Mouse (Mus musculus): Measurements from ENCODE around the gene Nectin2. TPM values are rescaled to one million over a fixed set of nuclear protein-coding genes. Genes with fewer than 3 reads are reported as not detected.

Nectin2 gene
- polyA plus RNA-seq (2015; fragmentation: Illumina TruSeq; extraction: RNeasy Lipid Tissue Mini Kit (QIAGEN cat#74804); ENCODE audit: insufficient read depth, low read depth, low replicate concordance), result 7.7 TPM

DNA sequence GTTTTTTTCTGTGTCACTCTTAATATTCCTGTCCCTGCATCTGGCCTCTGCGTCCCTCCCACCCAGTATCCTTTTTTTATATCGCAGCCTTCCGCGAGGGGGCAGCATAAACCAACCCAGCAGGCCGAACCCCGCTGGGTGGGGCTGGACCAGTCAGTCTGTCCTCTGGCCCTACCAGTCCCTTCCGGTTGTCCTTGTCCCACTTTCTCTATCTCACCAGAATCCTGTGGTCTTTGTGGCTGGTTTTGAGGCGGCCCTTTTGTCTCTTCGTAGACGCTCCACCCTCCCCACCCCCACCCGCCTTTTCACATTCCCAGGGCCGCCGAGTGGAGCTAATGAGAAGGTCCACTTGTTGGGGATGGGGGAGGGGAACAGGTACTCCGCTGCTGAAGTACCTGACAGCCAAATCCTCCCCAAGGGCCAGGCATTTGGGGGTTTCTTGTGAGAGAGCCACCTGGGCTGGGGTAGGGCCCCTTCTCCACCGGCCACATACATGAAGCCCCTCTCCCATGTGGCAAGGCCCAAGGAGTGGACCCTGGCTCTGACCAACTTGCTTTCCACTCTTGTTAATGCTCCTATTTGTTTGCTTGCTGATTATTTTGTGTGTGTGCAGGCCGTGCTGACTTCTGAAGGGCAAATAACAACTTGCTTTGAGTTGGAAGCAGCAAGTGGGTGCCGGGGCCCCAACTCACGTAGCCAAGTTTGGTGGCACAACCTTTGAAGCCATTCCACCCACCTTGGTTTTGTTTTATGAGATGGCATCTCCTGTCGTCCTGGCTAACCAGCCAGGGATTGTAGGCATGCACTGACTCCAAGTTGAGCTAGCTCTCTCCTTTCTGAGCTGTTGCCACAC is at the start of gene Nectin2:
Gene Nectin2 (minus strand): TSS at position 267 of the 853 bp plus-strand sequence.

GRCm38 (mm10) chr7:19796697-19797588 is 46.7 kb upstream of the Nectin2 start, which contains the start of gene Cblc:
TSS of gene Cblc (minus strand) at chr7:19796809.

GRCm38 (mm10) chr7:19770984-19771391 is 20.7 kb upstream of the Nectin2 start, which contains the start of gene Bcam:
TSS of gene Bcam (minus strand) at chr7:19771016.

GRCm38 (mm10) chr7:19715239-19716054 is 34.8 kb downstream of the Nectin2 start, which contains the start of gene Tomm40:
TSS of gene Tomm40 (minus strand) at chr7:19715438.

DNA sequence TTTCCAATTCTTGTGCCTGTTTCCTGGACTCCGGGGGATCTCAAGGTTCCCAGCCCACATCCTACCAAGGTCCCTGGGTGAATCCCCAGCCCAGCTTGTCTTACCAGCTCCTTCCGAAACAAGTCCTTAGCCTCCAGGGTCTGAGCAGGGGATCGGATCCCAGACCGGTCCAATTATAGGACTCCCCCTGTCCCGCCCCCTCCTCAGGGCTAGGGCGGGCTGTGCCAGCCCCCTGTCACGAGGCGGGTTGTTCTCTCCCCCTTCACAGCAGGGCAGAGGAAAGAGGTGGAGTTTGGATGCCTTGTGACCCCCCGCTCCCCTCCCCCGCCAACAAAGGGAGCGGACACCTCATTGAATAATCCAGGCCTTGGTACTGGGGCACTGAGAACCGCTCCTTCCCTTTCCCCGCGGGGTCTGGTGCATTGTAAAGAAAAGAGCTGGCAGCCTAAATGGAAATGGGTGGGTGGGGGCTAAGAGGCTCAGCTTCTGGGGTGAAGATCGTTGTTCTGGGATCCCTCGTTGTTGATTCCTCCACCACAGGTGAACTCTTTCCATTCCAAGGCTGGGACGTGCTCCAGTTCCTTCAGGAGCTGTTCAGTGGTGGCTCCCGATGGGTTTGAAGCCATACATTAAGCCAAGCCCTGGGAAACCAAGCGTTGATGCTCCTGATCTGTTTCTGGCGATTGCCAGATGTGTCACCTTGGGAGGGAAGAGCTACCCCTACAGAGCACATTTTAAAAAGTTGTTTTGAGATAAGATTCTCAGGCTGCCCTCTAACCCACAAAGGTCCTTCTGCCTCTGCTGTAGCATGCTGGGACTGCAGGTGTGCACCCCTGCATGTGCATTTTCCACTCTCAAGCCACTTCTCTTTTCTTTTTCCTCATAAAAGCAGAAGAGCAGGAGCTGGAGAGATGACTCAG is 51.1 kb downstream of the Nectin2 start, which contains the start of gene Apoe:
Gene Apoe (minus strand): TSS at position 282 of the 920 bp plus-strand sequence.

DNA sequence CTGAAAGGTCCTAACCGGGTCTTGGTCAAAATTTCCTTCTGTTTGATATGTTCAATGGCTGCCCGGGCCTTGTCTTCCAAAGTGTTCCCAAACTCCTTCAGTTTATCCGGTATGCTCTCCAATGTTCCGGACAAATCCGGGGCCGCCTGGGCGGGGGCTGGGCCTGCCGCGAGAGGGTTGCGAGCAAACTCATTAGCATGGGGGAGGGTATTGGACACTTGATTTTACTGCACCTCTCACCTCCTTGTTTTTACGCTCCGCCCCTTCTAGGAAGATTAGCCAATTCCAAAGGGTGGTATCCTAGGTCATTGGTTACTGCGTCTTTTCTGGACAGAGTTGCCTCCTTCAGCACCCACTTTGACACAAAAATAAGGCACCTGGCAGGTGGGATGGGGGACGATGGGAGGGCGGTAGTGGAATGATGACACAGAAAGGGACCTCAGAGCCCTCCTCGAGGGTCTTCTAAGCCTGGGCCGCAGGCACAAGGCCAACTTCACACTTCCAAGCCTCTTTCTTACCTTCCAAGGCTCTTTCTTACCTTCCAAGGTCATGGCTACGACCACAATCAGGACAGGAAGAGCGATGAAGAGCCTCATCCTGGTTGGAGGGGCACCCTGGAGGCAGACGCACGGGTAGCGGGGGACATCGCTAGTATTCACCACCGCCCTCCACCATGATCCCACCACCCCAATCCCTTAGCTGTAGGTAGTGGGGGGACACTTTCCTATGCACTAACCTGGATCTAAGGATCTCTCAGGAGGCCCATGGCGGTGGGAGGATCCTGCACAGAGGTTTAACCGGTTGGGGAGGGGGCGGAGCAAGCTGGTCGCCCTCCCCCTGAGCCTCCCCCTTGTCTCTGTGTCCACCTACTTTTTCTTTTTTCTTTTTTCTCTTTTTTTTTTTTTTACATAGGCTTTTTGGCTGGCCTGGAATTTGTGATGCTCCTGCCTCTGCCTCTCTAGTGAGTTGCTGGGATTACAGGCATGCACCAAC is 58.1 kb downstream of the Nectin2 start, which contains the start of gene Apoc1:
Gene Apoc1 (minus strand): TSS at position 788 of the 993 bp plus-strand sequence.

DNA sequence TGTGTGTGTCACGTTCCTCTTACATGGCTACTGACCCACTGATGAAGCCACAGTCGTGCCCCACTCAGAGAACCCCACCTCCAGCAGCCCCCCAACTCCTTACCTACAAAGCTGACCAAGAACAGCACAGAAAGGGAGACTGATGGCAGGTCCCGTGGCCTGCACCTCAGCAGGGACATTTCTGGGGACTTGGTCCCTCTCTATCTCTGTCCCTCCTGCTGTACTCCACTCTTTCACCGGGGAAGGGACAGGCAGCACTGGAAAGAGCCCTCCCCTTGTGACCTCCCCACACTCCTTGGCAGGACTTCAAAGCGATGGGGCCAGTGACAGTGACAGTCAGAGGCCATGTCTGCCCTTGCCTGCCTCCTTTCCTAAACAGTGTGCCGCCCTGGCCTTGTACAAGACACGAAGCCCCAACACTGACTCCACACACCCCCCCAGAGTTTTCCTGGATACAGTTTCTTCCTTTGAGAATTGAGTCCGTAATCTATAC is 69.0 kb downstream of the Nectin2 start, which contains the start of the genes Gm44805 and Apoc4:
Gene Gm44805 (minus strand): TSS at position 222 of the 493 bp plus-strand sequence.
Gene Apoc4 (minus strand): TSS at position 278 of the 493 bp plus-strand sequence.

GRCm38 (mm10) chr7:19677872-19678271 is 72.4 kb downstream of the Nectin2 start, which contains the start of gene Apoc2:
TSS of gene Apoc2 (minus strand) at chr7:19677941.

Other genes starting within 250 kb of the Nectin2 start
- gene Bloc1s3, start 242.1 kb downstream of the Nectin2 start, polyA plus RNA-seq (2015; fragmentation: Illumina TruSeq; extraction: RNeasy Lipid Tissue Mini Kit (QIAGEN cat#74804); ENCODE audit: insufficient read depth, low read depth, low replicate concordance), result 1.00 TPM
- 19.1 TPM for gene Trappc6a, start 242.1 kb downstream of the Nectin2 start, polyA plus RNA-seq (2015; fragmentation: Illumina TruSeq; extraction: RNeasy Lipid Tissue Mini Kit (QIAGEN cat#74804); ENCODE audit: insufficient read depth, low read depth, low replicate concordance)
- not detected for gene Nkpd1, start 232.6 kb downstream of the Nectin2 start, polyA plus RNA-seq (2015; fragmentation: Illumina TruSeq; extraction: RNeasy Lipid Tissue Mini Kit (QIAGEN cat#74804); ENCODE audit: insufficient read depth, low read depth, low replicate concordance)
- gene Ppp1r37, start 187.4 kb downstream of the Nectin2 start, polyA plus RNA-seq (2015; fragmentation: Illumina TruSeq; extraction: RNeasy Lipid Tissue Mini Kit (QIAGEN cat#74804); ENCODE audit: insufficient read depth, low read depth, low replicate concordance), result 31.9 TPM
- not detected for gene Zfp296, start 173.2 kb downstream of the Nectin2 start, polyA plus RNA-seq (2015; fragmentation: Illumina TruSeq; extraction: RNeasy Lipid Tissue Mini Kit (QIAGEN cat#74804); ENCODE audit: insufficient read depth, low read depth, low replicate concordance)
- 23.7 TPM for gene Gemin7, start 172.9 kb downstream of the Nectin2 start, polyA plus RNA-seq (2015; fragmentation: Illumina TruSeq; extraction: RNeasy Lipid Tissue Mini Kit (QIAGEN cat#74804); ENCODE audit: insufficient read depth, low read depth, low replicate concordance)
- gene Clasrp, start 146.0 kb downstream of the Nectin2 start, polyA plus RNA-seq (2015; fragmentation: Illumina TruSeq; extraction: RNeasy Lipid Tissue Mini Kit (QIAGEN cat#74804); ENCODE audit: insufficient read depth, low read depth, low replicate concordance), result 22.2 TPM
- gene Relb, start 121.0 kb downstream of the Nectin2 start, polyA plus RNA-seq (2015; fragmentation: Illumina TruSeq; extraction: RNeasy Lipid Tissue Mini Kit (QIAGEN cat#74804); ENCODE audit: insufficient read depth, low read depth, low replicate concordance), result 4.5 TPM
- 22.6 TPM for gene Clptm1, start 85.5 kb downstream of the Nectin2 start, polyA plus RNA-seq (2015; fragmentation: Illumina TruSeq; extraction: RNeasy Lipid Tissue Mini Kit (QIAGEN cat#74804); ENCODE audit: insufficient read depth, low read depth, low replicate concordance)
- not detected for gene Apoc2, start 72.5 kb downstream of the Nectin2 start, polyA plus RNA-seq (2015; fragmentation: Illumina TruSeq; extraction: RNeasy Lipid Tissue Mini Kit (QIAGEN cat#74804); ENCODE audit: insufficient read depth, low read depth, low replicate concordance)
- not detected for gene Gm44805, start 69.1 kb downstream of the Nectin2 start, polyA plus RNA-seq (2015; fragmentation: Illumina TruSeq; extraction: RNeasy Lipid Tissue Mini Kit (QIAGEN cat#74804); ENCODE audit: insufficient read depth, low read depth, low replicate concordance)
- not detected for gene Apoc4, start 69.0 kb downstream of the Nectin2 start, polyA plus RNA-seq (2015; fragmentation: Illumina TruSeq; extraction: RNeasy Lipid Tissue Mini Kit (QIAGEN cat#74804); ENCODE audit: insufficient read depth, low read depth, low replicate concordance)
- 15.3 TPM for gene Apoc1, start 57.8 kb downstream of the Nectin2 start, polyA plus RNA-seq (2015; fragmentation: Illumina TruSeq; extraction: RNeasy Lipid Tissue Mini Kit (QIAGEN cat#74804); ENCODE audit: insufficient read depth, low read depth, low replicate concordance)
- gene Apoe, start 51.3 kb downstream of the Nectin2 start, polyA plus RNA-seq (2015; fragmentation: Illumina TruSeq; extraction: RNeasy Lipid Tissue Mini Kit (QIAGEN cat#74804); ENCODE audit: insufficient read depth, low read depth, low replicate concordance), result 298 TPM
- gene Tomm40, start 35.0 kb downstream of the Nectin2 start, polyA plus RNA-seq (2015; fragmentation: Illumina TruSeq; extraction: RNeasy Lipid Tissue Mini Kit (QIAGEN cat#74804); ENCODE audit: insufficient read depth, low read depth, low replicate concordance), result 10.2 TPM
- 37.8 TPM for gene Bcam, start 20.5 kb upstream of the Nectin2 start, polyA plus RNA-seq (2015; fragmentation: Illumina TruSeq; extraction: RNeasy Lipid Tissue Mini Kit (QIAGEN cat#74804); ENCODE audit: insufficient read depth, low read depth, low replicate concordance)
- gene Cblc, start 46.3 kb upstream of the Nectin2 start, polyA plus RNA-seq (2015; fragmentation: Illumina TruSeq; extraction: RNeasy Lipid Tissue Mini Kit (QIAGEN cat#74804); ENCODE audit: insufficient read depth, low read depth, low replicate concordance), result 4.5 TPM
- gene Bcl3, start 72.3 kb upstream of the Nectin2 start, polyA plus RNA-seq (2015; fragmentation: Illumina TruSeq; extraction: RNeasy Lipid Tissue Mini Kit (QIAGEN cat#74804); ENCODE audit: insufficient read depth, low read depth, low replicate concordance), result 11.1 TPM
- gene Gm19345, start 101.5 kb upstream of the Nectin2 start, polyA plus RNA-seq (2015; fragmentation: Illumina TruSeq; extraction: RNeasy Lipid Tissue Mini Kit (QIAGEN cat#74804); ENCODE audit: insufficient read depth, low read depth, low replicate concordance), result not detected
- gene Ceacam16, start 110.8 kb upstream of the Nectin2 start, polyA plus RNA-seq (2015; fragmentation: Illumina TruSeq; extraction: RNeasy Lipid Tissue Mini Kit (QIAGEN cat#74804); ENCODE audit: insufficient read depth, low read depth, low replicate concordance), result not detected
- gene Ceacam19, start 137.5 kb upstream of the Nectin2 start, polyA plus RNA-seq (2015; fragmentation: Illumina TruSeq; extraction: RNeasy Lipid Tissue Mini Kit (QIAGEN cat#74804); ENCODE audit: insufficient read depth, low read depth, low replicate concordance), result not detected
- 5.6 TPM for gene Pvr, start 170.7 kb upstream of the Nectin2 start, polyA plus RNA-seq (2015; fragmentation: Illumina TruSeq; extraction: RNeasy Lipid Tissue Mini Kit (QIAGEN cat#74804); ENCODE audit: insufficient read depth, low read depth, low replicate concordance)
- gene Igsf23, start 200.3 kb upstream of the Nectin2 start, polyA plus RNA-seq (2015; fragmentation: Illumina TruSeq; extraction: RNeasy Lipid Tissue Mini Kit (QIAGEN cat#74804); ENCODE audit: insufficient read depth, low read depth, low replicate concordance), result 0.96 TPM
- not detected for gene Ceacam20, start 214.9 kb upstream of the Nectin2 start, polyA plus RNA-seq (2015; fragmentation: Illumina TruSeq; extraction: RNeasy Lipid Tissue Mini Kit (QIAGEN cat#74804); ENCODE audit: insufficient read depth, low read depth, low replicate concordance)
- gene Nlrp9b, start 241.0 kb upstream of the Nectin2 start, polyA plus RNA-seq (2015; fragmentation: Illumina TruSeq; extraction: RNeasy Lipid Tissue Mini Kit (QIAGEN cat#74804); ENCODE audit: insufficient read depth, low read depth, low replicate concordance), result 0.39 TPM